14 mouse cellular contexts compared by ENCODE assay signal in the genomic region with DNA sequence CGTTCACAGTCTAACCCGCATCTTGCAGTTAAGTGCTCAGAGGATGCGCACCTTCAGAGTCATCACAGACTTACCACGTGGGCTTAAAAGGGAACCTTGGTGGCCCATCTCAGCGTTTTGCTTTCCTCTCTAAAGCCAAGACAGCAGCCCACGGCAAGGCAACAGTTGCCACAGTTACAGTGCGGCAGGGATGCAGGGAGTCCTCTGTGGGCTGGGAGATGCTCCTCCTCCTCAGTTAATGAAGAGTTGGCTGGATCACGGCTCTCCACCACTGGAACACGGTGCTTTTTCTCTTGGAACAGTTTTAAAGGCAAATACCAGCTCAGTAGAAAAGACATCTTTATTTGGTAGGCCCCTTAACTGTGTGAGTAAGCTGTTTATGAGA. TPM values are rescaled to one million over a fixed set of nuclear protein-coding genes. Genes with fewer than 3 reads are reported as not detected.
DNase-seq lines count a peak whose midpoint lies in the region; ATAC-seq and TF ChIP-seq lines count a peak whose summit lies in the region.
"Had no signal": no experiment of that assay in that cellular context is flagged by ENCODE, and none has a peak within 500 bp of the region (broad histone marks: within the 10 kb centered on the region; RNA-seq: fewer than 3 reads in every experiment).

No protein-coding gene starts in this region.

- H3K36me3 ChIP-seq in forebrain, embryonic 10.5 days (replicated peaks), result peaks cover 19% of the 10 kb centered on the region
- no peaks in the 10 kb centered on the region for H3K36me3 ChIP-seq in forebrain, embryonic 16.5 days (ENCODE audit: control insufficient read depth, insufficient read depth)
- 0 out of 2 replicates have a peak, but pooled peaks cover 2% of the 10 kb centered on the region for H3K36me3 ChIP-seq in midbrain, postnatal 0 days (ENCODE audit: insufficient read depth, low read length)
- no peaks in the 10 kb centered on the region for H3K36me3 ChIP-seq in midbrain, embryonic 13.5 days
- H3K36me3 ChIP-seq in intestine, embryonic 16.5 days (ENCODE audit: control insufficient read depth, insufficient read depth, low read length), result no peaks in the 10 kb centered on the region

- peaks cover 33% of the 10 kb centered on the region for H3K4me1 ChIP-seq in forebrain, embryonic 10.5 days
- peaks cover 20% of the 10 kb centered on the region for H3K4me1 ChIP-seq in forebrain, embryonic 16.5 days (replicated peaks; ENCODE audit: control insufficient read depth, insufficient read depth, low read length)
- H3K4me1 ChIP-seq in midbrain, postnatal 0 days (ENCODE audit: insufficient read depth, low read length), result peaks cover 3% of the 10 kb centered on the region; the same call in 1 of the 2 replicates
- peaks cover 24% of the 10 kb centered on the region for H3K4me1 ChIP-seq in midbrain, embryonic 13.5 days (replicated peaks)
- H3K4me1 ChIP-seq in intestine, embryonic 16.5 days (ENCODE audit: control insufficient read depth, insufficient read depth, low read length), result peaks cover 12% of the 10 kb centered on the region

- DNase-seq in forebrain, embryonic 10.5 days (ENCODE audit: extremely low spot score, low spot score), result no peak
- DNase-seq in midbrain, postnatal 0 days (ENCODE audit: low spot score), result peak; percentile 17
- DNase-seq in left cerebral cortex, postnatal 36 days (ENCODE audit: low spot score in 2 of 2), result peak; percentile 52 to 55
- DNase-seq in telencephalon, adult 2 months (ENCODE audit: low read depth, low spot score), result peak; percentile 71
- DNase-seq in yolk sac, embryonic 10.5 days (ENCODE audit: low spot score), result no peak
- DNase-seq: adrenal gland, adult 2 months; cerebellum, adult 11 months; gastrocnemius, postnatal 36 days; thymus, adult 18-20 months had no signal

- H3K27ac ChIP-seq in forebrain, embryonic 10.5 days, result peak overlapping the region; percentile 15; the same call in 1 of the 2 replicates
- H3K27ac ChIP-seq in forebrain, embryonic 16.5 days (ENCODE audit: low read length), result no peak overlapping the region
- no peak overlapping the region for H3K27ac ChIP-seq in midbrain, postnatal 0 days (ENCODE audit: low read depth, low read length)
- H3K27ac ChIP-seq in midbrain, embryonic 13.5 days, result no peak overlapping the region
- H3K27ac ChIP-seq in intestine, embryonic 16.5 days (ENCODE audit: low read length), result no peak overlapping the region
- H3K27ac ChIP-seq: macrophage had no signal

- H3K4me2 ChIP-seq in forebrain, embryonic 16.5 days (ENCODE audit: low read length), result no peak overlapping the region
- H3K4me2 ChIP-seq in midbrain, postnatal 0 days (ENCODE audit: low read depth, low read length, poor library complexity, severe bottlenecking), result no peak overlapping the region
- H3K4me2 ChIP-seq in midbrain, embryonic 13.5 days (replicated peaks), result no peak overlapping the region
- no peak overlapping the region for H3K4me2 ChIP-seq in intestine, embryonic 16.5 days (ENCODE audit: low read depth, low read length)

- no peak overlapping the region for H3K9ac ChIP-seq in forebrain, embryonic 16.5 days (replicated peaks; ENCODE audit: low read depth, low read length)
- no peak overlapping the region for H3K9ac ChIP-seq in midbrain, postnatal 0 days (replicated peaks; ENCODE audit: low read length, poor library complexity, severe bottlenecking)
- H3K9ac ChIP-seq in midbrain, embryonic 13.5 days (replicated peaks), result no peak overlapping the region
- H3K9ac ChIP-seq in intestine, embryonic 16.5 days (ENCODE audit: low read depth, low read length), result no peak overlapping the region

- intact Hi-C loops in left cerebral cortex, postnatal 36 days (cut with DNase I), result loop anchor here (5.0 kb wide), 1 partner anchor 48 kb away; no protein-coding TSS in a partner anchor

- no peak for TF ChIP-seq CTCF in midbrain, postnatal 0 days (IDR thresholded peaks at IDR 0.05)

- no peaks in the 10 kb centered on the region for H3K27me3 ChIP-seq in forebrain, embryonic 10.5 days (ENCODE audit: poor library complexity, severe bottlenecking)
- no peaks in the 10 kb centered on the region for H3K27me3 ChIP-seq in forebrain, embryonic 16.5 days (replicated peaks; ENCODE audit: control insufficient read depth, insufficient read depth, low read length)
- H3K27me3 ChIP-seq in midbrain, postnatal 0 days (ENCODE audit: insufficient read depth, low read length), result no peaks in the 10 kb centered on the region
- no peaks in the 10 kb centered on the region for H3K27me3 ChIP-seq in midbrain, embryonic 13.5 days
- H3K27me3 ChIP-seq in intestine, embryonic 16.5 days (replicated peaks; ENCODE audit: control insufficient read depth, insufficient read depth, low read length), result no peaks in the 10 kb centered on the region

- WGBS in forebrain, embryonic 10.5 days, result 91% methylated on average over 9 of the region's 9 CpGs
- 63% methylated on average over 9 of the region's 9 CpGs for whole genome bisulfite sequencing in forebrain, embryonic 16.5 days
- 75% methylated on average over 9 of the region's 9 CpGs for WGBS in midbrain, postnatal 0 days
- 78% methylated on average over 9 of the region's 9 CpGs for WGBS in midbrain, embryonic 13.5 days
- 79% methylated on average over 9 of the region's 9 CpGs for WGBS in intestine, embryonic 16.5 days

- no peaks in the 10 kb centered on the region for H3K9me3 ChIP-seq in forebrain, embryonic 10.5 days
- no peaks in the 10 kb centered on the region for H3K9me3 ChIP-seq in forebrain, embryonic 16.5 days (ENCODE audit: control insufficient read depth, low read length)
- no peaks in the 10 kb centered on the region for H3K9me3 ChIP-seq in midbrain, postnatal 0 days (ENCODE audit: low read length)
- no peaks in the 10 kb centered on the region for H3K9me3 ChIP-seq in midbrain, embryonic 13.5 days
- H3K9me3 ChIP-seq in intestine, embryonic 16.5 days (ENCODE audit: control insufficient read depth, low read length), result no peaks in the 10 kb centered on the region

- ATAC-seq in forebrain, embryonic 16.5 days, result no peak
- no peak for ATAC-seq in midbrain, postnatal 0 days (ENCODE audit: low FRiP score)
- ATAC-seq in midbrain, embryonic 13.5 days, result no peak
- ATAC-seq in intestine, embryonic 16.5 days, result no peak

- H3K4me3 ChIP-seq in forebrain, embryonic 10.5 days, result no peak overlapping the region
- no peak overlapping the region for H3K4me3 ChIP-seq in forebrain, embryonic 16.5 days (replicated peaks; ENCODE audit: low read length)
- H3K4me3 ChIP-seq in midbrain, postnatal 0 days (ENCODE audit: low read depth, low read length), result no peak overlapping the region
- H3K4me3 ChIP-seq in midbrain, embryonic 13.5 days (replicated peaks), result no peak overlapping the region
- H3K4me3 ChIP-seq in intestine, embryonic 16.5 days (ENCODE audit: low read length), result no peak overlapping the region
- H3K4me3 ChIP-seq: myocyte had no signal

RNA-seq across cellular contexts. Expression of a gene that starts 4.6 kb away (rescaled TPM):
- 11.2 and 11.3 TPM in 2 replicates for polyA plus RNA-seq in forebrain, embryonic 10.5 days (2016; fragmentation: Nextera tagmentation; extraction: Ambion mirVana)
- 21.3 and 23.0 TPM in 2 replicates for polyA plus RNA-seq in forebrain, embryonic 16.5 days (2015; fragmentation: Nextera tagmentation; extraction: Ambion mirVana)
- 50.0 and 51.7 TPM in 2 replicates for total RNA-seq in midbrain, postnatal 0 days (2014; rRNA removed)
- 36.1 and 36.7 TPM in 2 replicates for polyA plus RNA-seq in midbrain, postnatal 0 days (2015; fragmentation: Nextera tagmentation; extraction: Ambion mirVana)
- 15.3 and 17.8 TPM in 2 replicates for polyA plus RNA-seq in midbrain, embryonic 13.5 days (2015; fragmentation: Nextera tagmentation; extraction: Ambion mirVana)
- 10 to 100 TPM; 49.8 to 54.2 TPM for total RNA-seq in left cerebral cortex, postnatal 36 days (2021)
- 4.9 TPM in 2 replicates for polyA plus RNA-seq in intestine, embryonic 16.5 days (2015; fragmentation: Nextera tagmentation; extraction: Ambion mirVana)

Comparison
In these comparisons a context has a peak if more than half of its experiments do, and no peak if none do; other contexts are left out.
1. DNase-seq: peak in midbrain, postnatal 0 days (single experiment), left cerebral cortex, postnatal 36 days (2 of 2) and telencephalon, adult 2 months (single experiment); none in forebrain, embryonic 10.5 days (single experiment) and yolk sac, embryonic 10.5 days (single experiment).